Mouse (Mus musculus) CH12.LX (cell line): ENCODE measurements at regions not wholly inside any gene's neighbourhood (a gene's known extent, or its start where the extent isn't known, plus 50 kb on each side); places are given as distances from the start of the nearest gene placed in this dataset.

ENCODE experiments used
- CTCF ChIP-seq, 2 experiments: IDR thresholded peaks in 1 of 2; conservative IDR thresholded peaks in 1 of 2; 2 replicates each; pipeline ENCODE4 v1.5.1; 2011 to 2012; ENCODE audit warnings: low read depth in 2 of 2, low read length in 2 of 2, improper control_type of control experiment in 1 of 2, inconsistent platforms in 1 of 2, mild to moderate bottlenecking in 1 of 2, moderate library complexity in 1 of 2
- MYC ChIP-seq: IDR thresholded peaks from 2 replicates; pipeline ENCODE4 v1.6.1; 2011; ENCODE audit warnings: low read depth, mild to moderate bottlenecking, improper control_type of control experiment, low read length
- POLR2A ChIP-seq: IDR thresholded peaks from 2 replicates; pipeline ENCODE4 v1.6.1; 2011; ENCODE audit warnings: low read depth, mild to moderate bottlenecking, improper control_type of control experiment, low read length
- POLR2AphosphoS2 ChIP-seq: IDR thresholded peaks from 2 replicates; pipeline ENCODE4 v1.6.1; 2011; ENCODE audit warnings: low read depth, low read length, improper control_type of control experiment
- TCF12 ChIP-seq: IDR thresholded peaks from 2 replicates; pipeline ENCODE4 v1.6.1; 2014; ENCODE audit warnings: low read depth, mild to moderate bottlenecking, inconsistent platforms, low read length, improper control_type of control experiment
- UBTF ChIP-seq: IDR thresholded peaks from 2 replicates; pipeline ENCODE4 v1.6.1; 2012; ENCODE audit warnings: low read depth, mild to moderate bottlenecking, inconsistent platforms, low read length, improper control_type of control experiment, moderate library complexity
- USF1 ChIP-seq: IDR thresholded peaks from 2 replicates; pipeline ENCODE4 v1.6.1; 2014; ENCODE audit warnings: low read depth, mild to moderate bottlenecking, inconsistent platforms, low read length, improper control_type of control experiment
- USF2 ChIP-seq: conservative IDR thresholded peaks from 2 replicates; pipeline ENCODE4 v1.6.1; 2011; ENCODE audit warnings: low read depth, low read length, improper control_type of control experiment
- ZC3H11A ChIP-seq: IDR thresholded peaks from 2 replicates; pipeline ENCODE4 v1.6.1; 2012; ENCODE audit warnings: low read depth, mild to moderate bottlenecking, inconsistent platforms, low read length, improper control_type of control experiment

- TF ChIP-seq USF1 = no peak
- TF ChIP-seq POLR2AphosphoS2 = no peak
- no peak for TF ChIP-seq POLR2A
- TF ChIP-seq TCF12 = no peak
- TF ChIP-seq CTCF (conservative IDR thresholded peaks at IDR 0.05 in 1 of 2, IDR thresholded peaks at IDR 0.05 in 1 of 2; ENCODE audit: low read depth in 2 of 2, low read length in 2 of 2) = no peak
- TF ChIP-seq UBTF = no peak
- no peak for TF ChIP-seq USF2
- TF ChIP-seq ZC3H11A = no peak
- TF ChIP-seq MYC = no peak
Observed at GRCm38 (mm10) chr2:50945526-50945925, 203.4 kb downstream of the Rnd3 start.
